Mouse (Mus musculus) heart, postnatal 0 days (tissue): Measurements from ENCODE around the gene Mxi1. TPM values are rescaled to one million over a fixed set of nuclear protein-coding genes. Genes with fewer than 3 reads are reported as not detected.
A peak's percentile ranks its signal among the peaks of the same experiment; 100 is the strongest.

Experiments
- ATAC-seq: fragments of 200-750 bp; cut with Nextera tagmentation; 2 replicates; pipeline ENCODE4 v1.8.0; 2017; ENCODE audit warnings: low read depth, moderate number of reproducible peaks, moderate library complexity; ENCODE audit not compliant: insufficient read depth
- DNase-seq: peaks from one replicate; pipeline ENCODE4 v3.0.0-alpha.2; 2016; ENCODE audit warnings: low spot score
- H3K27ac ChIP-seq: fragments of 300-500 bp; sonication (generic); 2 replicates; pipeline ENCODE4 v1.5.1; 2014; ENCODE audit warnings: low read depth, mild to moderate bottlenecking
- H3K27me3 ChIP-seq: fragments of 300-500 bp; sonication (generic); 2 replicates; pipeline ENCODE4 v1.6.1; 2014; ENCODE audit warnings: low read length, mixed read lengths; ENCODE audit not compliant: control insufficient read depth, insufficient read depth
- H3K36me3 ChIP-seq: fragments of 300-500 bp; sonication (generic); replicated peaks from 2 replicates; pipeline ENCODE4 v1.6.1; 2014; ENCODE audit warnings: low read length, mixed read lengths; ENCODE audit not compliant: control insufficient read depth, insufficient read depth
- H3K4me1 ChIP-seq: fragments of 300-500 bp; sonication (generic); 2 replicates; pipeline ENCODE4 v1.6.1; 2014; ENCODE audit warnings: antibody characterized with exemption; ENCODE audit not compliant: control insufficient read depth, insufficient read depth
- H3K4me2 ChIP-seq: fragments of 300-500 bp; sonication (generic); 2 replicates; pipeline ENCODE4 v1.6.1; 2014; ENCODE audit warnings: low read depth, mild to moderate bottlenecking, low read length, moderate library complexity
- H3K4me3 ChIP-seq: fragments of 300-500 bp; sonication (generic); 2 replicates; pipeline ENCODE4 v1.5.1; 2014; ENCODE audit warnings: low read depth, low read length
- H3K9ac ChIP-seq: fragments of 300-500 bp; sonication (generic); replicated peaks from 2 replicates; pipeline ENCODE4 v1.6.1; 2014; ENCODE audit warnings: low read depth, low read length, mixed read lengths
- H3K9me3 ChIP-seq: fragments of 300-500 bp; sonication (generic); replicated peaks from 2 replicates; pipeline ENCODE4 v1.6.1; 2016; ENCODE audit warnings: low read length; ENCODE audit not compliant: control insufficient read depth
- CTCF ChIP-seq: IDR thresholded peaks from 2 replicates; pipeline ENCODE4 v1.5.1; 2016; ENCODE audit warnings: antibody characterized with exemption, control low read depth, low read depth
- EP300 ChIP-seq: IDR thresholded peaks from 2 replicates; pipeline ENCODE4 v1.6.1; 2016; ENCODE audit warnings: antibody characterized with exemption, low read depth
- WGBS: fragments of 180-500 bp; shearing (Covaris S2); extraction: QIAGEN DNeasy Blood & Tissue Kit; methylation state at CpG from one replicate; pipeline ENCODE4 v1.1.7; 2014; 5-methylcytosine and 5-hydroxymethylcytosine counted together
- polyA plus RNA-seq: library from polyadenylated mRNA; unstranded; fragments of >200 nt; fragmentation: Nextera tagmentation; extraction: Ambion mirVana; gene quantifications from 2 replicates; pipeline ENCODE4 v1.2.1, GENCODE M21; 2015
- total RNA-seq: library from RNA; depleted of rRNA; stranded (reverse); fragments of >200 nt; gene quantifications from 2 replicates; pipeline ENCODE4 v1.2.3, GENCODE M21; 2014; ENCODE audit warnings: low replicate concordance

The Mxi1 gene
- total and polyA plus RNA-seq, 2 experiments from 2014 or later, result 31.2 to 32.1 TPM

DNA sequence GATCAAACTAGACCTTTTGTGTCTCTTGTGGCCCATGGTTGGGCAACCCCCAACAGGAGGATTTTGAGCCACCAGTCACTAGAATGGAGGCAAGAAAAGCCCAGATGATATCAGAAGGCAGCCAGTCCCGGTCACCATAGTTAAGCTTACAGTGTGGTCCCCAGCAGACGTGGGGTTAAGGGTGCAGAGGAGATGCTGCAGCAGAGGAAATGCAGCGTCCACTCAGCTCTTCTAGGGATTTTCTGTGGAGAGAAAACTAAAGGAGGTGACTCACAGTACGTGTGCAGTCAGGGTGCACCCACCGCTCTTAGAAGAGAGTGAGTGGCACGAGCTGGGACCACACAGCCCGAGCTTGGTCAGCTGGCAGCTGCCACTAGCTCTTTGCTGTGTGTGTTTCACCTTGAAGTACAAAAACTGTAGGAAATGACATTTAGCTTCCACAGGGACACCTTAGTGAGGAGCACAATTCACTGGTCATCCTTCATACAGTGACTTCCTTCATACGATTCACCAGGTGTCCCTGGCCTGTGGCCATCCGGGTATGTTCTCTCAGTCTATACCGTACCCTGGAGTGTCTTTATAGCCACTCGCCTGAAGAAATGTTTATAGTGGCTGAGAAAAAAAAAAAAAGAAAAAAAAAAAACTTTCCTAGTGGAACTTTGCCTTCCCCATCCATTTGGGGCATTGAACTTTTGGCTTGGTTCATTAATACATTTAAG, 55.9 kb downstream of the Mxi1 start:
- Histone ChIP-seq H3K4me1 (peaks cover 18% of the 10 kb centered on the region), H3K9me3 (no peaks in the 10 kb centered on the region), H3K27me3 (no peaks in the 10 kb centered on the region), H3K4me2 (no peak overlapping the region), H3K9ac (no peak overlapping the region), H3K27ac (no peak overlapping the region), H3K36me3 (peaks cover 2% of the 10 kb centered on the region), H3K4me3 (no peak overlapping the region)
- no peak for TF ChIP-seq EP300
- no peak for TF ChIP-seq CTCF
- 75% methylated on average over 11 of the region's 11 CpGs for WGBS
- DNase-seq (no peak), ATAC-seq (no peak)

DNA sequence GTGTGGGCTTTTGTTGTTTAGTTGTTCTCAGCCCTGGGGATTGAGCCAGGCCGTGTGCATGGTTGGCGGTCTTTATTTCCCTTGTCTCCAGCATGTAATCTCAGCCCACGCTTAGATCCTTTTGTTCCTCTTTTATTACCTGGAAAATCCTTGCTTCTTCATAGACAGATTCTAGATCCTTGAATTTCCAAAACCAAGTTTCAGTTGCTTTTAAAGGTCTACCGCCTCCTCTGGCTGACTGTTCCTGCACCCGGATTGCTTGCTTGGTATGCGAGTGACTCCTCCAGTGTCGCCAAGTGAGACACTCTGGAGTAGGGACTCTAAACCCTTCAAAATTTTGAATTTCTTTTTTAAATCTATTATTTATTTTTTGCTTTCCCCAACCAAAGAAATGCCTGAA, 56.6 kb downstream of the Mxi1 start:
- DNase-seq (no peak), ATAC-seq (no peak)
- H3K4me2 ChIP-seq, result no peak overlapping the region
- no peak for TF ChIP-seq CTCF
- no peak for TF ChIP-seq EP300
- peaks cover 18% of the 10 kb centered on the region for H3K4me1 ChIP-seq
- 93% methylated on average over 7 of the region's 7 CpGs for WGBS
- H3K9ac ChIP-seq, result no peak overlapping the region
- H3K27me3 ChIP-seq, result no peaks in the 10 kb centered on the region
- no peak overlapping the region for H3K4me3 ChIP-seq
- no peak overlapping the region for H3K27ac ChIP-seq
- peaks cover 9% of the 10 kb centered on the region for H3K36me3 ChIP-seq
- H3K9me3 ChIP-seq, result no peaks in the 10 kb centered on the region

DNA sequence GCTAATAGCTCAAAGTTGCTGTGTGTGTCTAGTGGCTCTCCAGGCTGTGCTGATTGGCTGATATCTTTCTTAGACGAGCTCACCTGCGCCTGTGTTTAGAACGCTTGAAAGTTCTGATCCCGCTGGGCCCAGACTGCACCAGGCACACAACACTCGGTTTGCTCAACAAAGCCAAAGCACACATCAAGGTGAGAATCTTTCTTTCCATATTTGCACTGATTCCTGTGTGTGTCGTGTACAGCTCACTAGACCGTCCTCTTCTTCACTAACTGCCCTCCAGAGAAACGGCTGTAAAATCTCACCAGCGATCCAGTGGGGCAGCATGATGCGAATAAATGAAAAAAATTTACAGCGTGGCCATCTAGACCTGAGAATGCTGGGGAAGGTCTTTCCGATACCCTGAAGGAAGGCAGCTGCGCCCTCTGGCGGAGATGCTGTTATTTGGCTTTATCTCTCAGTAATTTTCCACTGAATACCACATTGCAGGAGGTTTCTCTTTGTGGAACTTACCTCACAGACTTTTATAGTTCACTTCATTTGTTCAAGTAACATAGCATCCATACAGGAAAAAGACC, 59.2 kb downstream of the Mxi1 start:
- Histone ChIP-seq H3K4me1 (peaks cover 16% of the 10 kb centered on the region), H3K27me3 (no peaks in the 10 kb centered on the region), H3K4me2 (peak overlapping the region; percentile 10; the same call in 1 of the 2 replicates), H3K27ac (peak overlapping the region; percentile 20; the same call in 1 of the 2 replicates), H3K9me3 (no peaks in the 10 kb centered on the region), H3K4me3 (no peak overlapping the region), H3K36me3 (peaks cover 20% of the 10 kb centered on the region), H3K9ac (no peak overlapping the region)
- 24% methylated on average over 14 of the region's 14 CpGs for WGBS
- no peak for TF ChIP-seq EP300
- TF ChIP-seq CTCF, result peak; percentile 90
- ATAC-seq (peak; percentile 35), DNase-seq (peak; percentile 68)

DNA sequence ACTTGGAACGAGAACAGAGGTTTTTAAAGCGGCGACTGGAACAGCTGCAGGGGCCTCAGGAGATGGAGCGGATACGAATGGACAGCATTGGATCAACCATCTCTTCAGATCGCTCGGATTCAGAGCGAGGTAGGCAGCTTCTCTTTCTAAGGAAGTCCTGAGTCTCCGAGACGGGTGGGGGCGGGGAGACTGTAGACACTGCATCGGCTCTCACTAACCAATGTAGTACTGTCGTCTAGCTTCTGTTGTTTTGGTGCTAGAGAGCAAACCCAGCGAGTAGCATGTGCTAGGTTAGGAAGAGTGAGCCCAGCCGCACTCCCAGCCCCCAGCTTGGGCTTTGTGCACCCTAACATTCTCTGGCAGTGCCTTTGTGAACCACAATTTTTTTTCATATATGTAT, 59.9 kb downstream of the Mxi1 start:
- Histone ChIP-seq H3K27me3 (no peaks in the 10 kb centered on the region), H3K9ac (no peak overlapping the region), H3K27ac (no peak overlapping the region), H3K36me3 (peaks cover 25% of the 10 kb centered on the region), H3K4me2 (no peak overlapping the region), H3K4me3 (no peak overlapping the region), H3K4me1 (peaks cover 10% of the 10 kb centered on the region), H3K9me3 (no peaks in the 10 kb centered on the region)
- TF ChIP-seq CTCF, result no peak
- no peak for TF ChIP-seq EP300
- ATAC-seq, result no peak
- no peak for DNase-seq
- WGBS, result 78% methylated on average over 15 of the region's 15 CpGs

DNA sequence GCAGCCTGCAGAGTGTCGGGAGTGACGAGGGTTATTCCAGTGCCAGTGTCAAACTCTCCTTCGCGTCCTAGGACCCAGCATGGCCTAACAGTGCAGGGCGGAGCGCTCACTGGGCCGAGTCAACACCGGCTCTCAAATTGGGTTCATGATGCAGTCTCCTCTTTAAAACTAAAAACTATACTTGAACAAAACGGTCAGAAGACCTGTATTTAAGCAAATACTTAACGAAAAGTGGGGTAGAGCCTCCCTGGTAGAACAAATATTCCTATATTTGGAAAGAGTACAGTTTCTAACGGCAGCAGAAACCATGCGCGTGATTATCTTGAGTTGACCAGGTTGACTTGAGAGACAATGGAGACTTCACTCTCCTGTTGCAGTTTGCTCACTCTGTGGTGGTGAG, 61.3 kb downstream of the Mxi1 start, which contains the start of gene Gm10197:
TSS of gene Gm10197 (minus strand) at position 101 of the 400 bp plus-strand sequence.
- DNase-seq (no peak), ATAC-seq (no peak)
- H3K27me3 ChIP-seq, result no peaks in the 10 kb centered on the region
- H3K36me3 ChIP-seq, result peaks cover 39% of the 10 kb centered on the region
- TF ChIP-seq CTCF (no peak), EP300 (no peak)
- H3K27ac ChIP-seq, result no peak within 1 kb of the TSS
- WGBS, result 70% methylated on average over 13 of the region's 13 CpGs
- H3K9ac ChIP-seq, result no peak within 1 kb of the TSS
- no peaks in the 10 kb centered on the region for H3K9me3 ChIP-seq
- no peak within 1 kb of the TSS for H3K4me3 ChIP-seq
- H3K4me1 ChIP-seq, result no peaks in the 10 kb centered on the region
- no peak within 1 kb of the TSS for H3K4me2 ChIP-seq

DNA sequence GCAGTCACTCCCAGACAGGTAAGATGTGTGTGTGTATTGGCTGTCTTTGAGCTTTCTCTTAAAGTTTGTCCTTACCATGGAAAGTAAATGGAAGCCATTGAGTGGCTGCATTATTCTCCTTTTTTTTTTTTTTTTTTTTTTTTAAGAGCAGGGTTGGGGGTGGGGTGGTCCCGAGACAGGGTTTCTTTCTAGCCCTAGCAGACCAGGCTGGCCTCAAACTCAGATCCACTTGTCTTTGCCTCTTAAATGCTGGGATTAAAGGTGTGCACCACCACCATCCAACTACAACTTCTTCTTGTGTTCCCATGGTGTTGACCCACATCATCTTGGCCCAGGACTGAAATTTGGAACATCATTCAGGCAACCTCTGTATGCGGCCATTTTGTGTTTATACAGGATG, 63.3 kb downstream of the Mxi1 start:
- H3K4me2 ChIP-seq, result no peak overlapping the region
- H3K27ac ChIP-seq, result no peak overlapping the region
- no peaks in the 10 kb centered on the region for H3K27me3 ChIP-seq
- no peaks in the 10 kb centered on the region for H3K9me3 ChIP-seq
- 83% methylated on average over 2 of the region's 2 CpGs for WGBS
- no peak for TF ChIP-seq EP300
- no peak for TF ChIP-seq CTCF
- no peaks in the 10 kb centered on the region for H3K4me1 ChIP-seq
- DNase-seq, result no peak
- ATAC-seq, result no peak
- H3K9ac ChIP-seq, result no peak overlapping the region
- H3K4me3 ChIP-seq, result no peak overlapping the region
- peaks cover 45% of the 10 kb centered on the region for H3K36me3 ChIP-seq
